Mouse (Mus musculus): ENCODE data around the gene Cryl1.

DNA sequence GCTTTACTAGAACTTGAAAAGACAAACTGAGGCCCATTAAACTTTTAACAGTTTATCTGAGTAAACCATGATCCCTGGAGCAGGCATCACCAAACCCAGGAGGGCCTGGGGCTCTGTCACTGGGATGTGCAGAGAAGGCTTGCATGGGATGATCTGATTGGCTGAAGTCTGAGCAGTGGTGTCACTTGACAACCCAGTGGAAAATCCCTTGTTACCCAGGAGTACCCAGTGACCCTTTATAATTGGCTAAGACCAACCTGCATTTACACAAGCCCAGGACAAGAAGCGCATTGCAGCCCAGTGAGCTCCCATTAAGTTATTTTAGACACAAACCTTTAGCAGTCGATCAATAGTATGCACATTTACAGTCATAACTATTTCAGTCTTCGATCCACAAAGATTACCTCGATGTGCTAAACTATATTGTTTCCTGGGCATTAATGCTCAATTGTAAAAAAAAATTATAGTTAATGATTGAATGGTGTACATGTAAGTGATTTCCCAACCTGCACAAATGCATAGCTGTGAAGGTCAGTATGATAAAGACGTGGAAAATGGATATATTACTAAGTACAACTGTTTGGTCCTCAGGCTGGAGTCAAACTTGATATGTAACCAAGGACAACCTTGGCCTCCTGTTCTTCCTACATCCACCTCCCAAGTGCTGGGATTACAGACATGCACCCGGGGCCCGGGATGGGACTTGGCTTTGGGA lies 46.7 kb downstream of the Cryl1 start:
- TF ChIP-seq CTCF (conservative IDR thresholded peaks at IDR 0.05; ENCODE audit: insufficient read depth, insufficient read length, low read depth, low read length) (no peak), POLR2A (IDR thresholded peaks at IDR 0.05; ENCODE audit: low read depth, low read length) (no peak)

Data from kidney, adult 2 months (tissue).